Mouse (Mus musculus) lung, postnatal 0 days (tissue): ENCODE data around the gene Atf6. TPM values are rescaled to one million over a fixed set of nuclear protein-coding genes. Genes with fewer than 3 reads are reported as not detected.

Source experiments
- ATAC-seq: fragments of 200-750 bp; cut with Nextera tagmentation; 2 replicates; pipeline ENCODE4 v1.8.0; 2017; ENCODE audit warnings: moderate library complexity
- DNase-seq: peaks from one replicate; pipeline ENCODE4 v3.0.0-alpha.2; 2016; ENCODE audit warnings: low spot score
- H3K27ac ChIP-seq: fragments of 300-500 bp; sonication (generic); 2 replicates; pipeline ENCODE4 v1.5.1; 2014; ENCODE audit warnings: antibody characterized with exemption, mild to moderate bottlenecking, low read length, mixed read lengths
- H3K27me3 ChIP-seq: fragments of 300-500 bp; sonication (generic); replicated peaks from 2 replicates; pipeline ENCODE4 v1.6.1; 2014; ENCODE audit warnings: low read length, mixed read lengths; ENCODE audit not compliant: insufficient read depth
- H3K36me3 ChIP-seq: fragments of 300-500 bp; sonication (generic); 2 replicates; pipeline ENCODE4 v1.6.1; 2014; ENCODE audit warnings: low read length, mixed read lengths; ENCODE audit not compliant: insufficient read depth
- H3K4me1 ChIP-seq: fragments of 300-500 bp; sonication (generic); 2 replicates; pipeline ENCODE4 v1.6.1; 2014; ENCODE audit warnings: antibody characterized with exemption, low read depth, low read length, mixed read lengths; ENCODE audit not compliant: insufficient read depth
- H3K4me2 ChIP-seq: fragments of 300-500 bp; sonication (generic); replicated peaks from 2 replicates; pipeline ENCODE4 v1.6.1; 2014; ENCODE audit warnings: low read depth, mild to moderate bottlenecking, low read length, moderate library complexity, mixed read lengths
- H3K4me3 ChIP-seq: fragments of 300-500 bp; sonication (generic); 2 replicates; pipeline ENCODE4 v1.5.1; 2014; ENCODE audit warnings: low read depth, low read length
- H3K9ac ChIP-seq: fragments of 300-500 bp; sonication (generic); replicated peaks from 2 replicates; pipeline ENCODE4 v1.6.1; 2014; ENCODE audit warnings: low read depth, mild to moderate bottlenecking
- H3K9me3 ChIP-seq: fragments of 300-500 bp; sonication (generic); 2 replicates; pipeline ENCODE4 v1.6.1; 2016; ENCODE audit warnings: low read length, mixed read lengths
- CTCF ChIP-seq: IDR thresholded peaks from 2 replicates; pipeline ENCODE4 v1.5.1; 2016; ENCODE audit warnings: antibody characterized with exemption, mild to moderate bottlenecking
- EP300 ChIP-seq: IDR thresholded peaks from 2 replicates; pipeline ENCODE4 v1.6.1; 2016; ENCODE audit warnings: antibody characterized with exemption, mild to moderate bottlenecking, control low read depth
- WGBS: fragments of 180-500 bp; shearing (Covaris S2); extraction: QIAGEN DNeasy Blood & Tissue Kit; methylation state at CpG from one replicate; pipeline ENCODE4 v1.1.7; 2014; 5-methylcytosine and 5-hydroxymethylcytosine counted together
- polyA plus RNA-seq: library from polyadenylated mRNA; unstranded; fragments of >200 nt; fragmentation: Nextera tagmentation; extraction: Ambion mirVana; gene quantifications from 2 replicates; pipeline ENCODE4 v1.2.1, GENCODE M21; 2015

Atf6 gene
- polyA plus RNA-seq, 1 experiment from 2014 or later, result 11.0 TPM

- Histone ChIP-seq H3K9me3 (no peaks in the 10 kb centered on the region), H3K27me3 (no peaks in the 10 kb centered on the region), H3K27ac (no peak overlapping the region), H3K4me1 (no peaks in the 10 kb centered on the region), H3K9ac (no peak overlapping the region), H3K36me3 (no peaks in the 10 kb centered on the region), H3K4me3 (no peak overlapping the region), H3K4me2 (no peak overlapping the region)
- DNase-seq (peak; percentile 45), ATAC-seq (no peak)
- WGBS, result 62% methylated on average over 6 of the region's 6 CpGs
- TF ChIP-seq EP300 (no peak), CTCF (no peak)
Observed at GRCm38 (mm10) chr1:170702958-170703357, 164.6 kb downstream of the Atf6 start.

- Histone ChIP-seq H3K4me1 (no peaks in the 10 kb centered on the region), H3K27me3 (no peaks in the 10 kb centered on the region), H3K36me3 (no peaks in the 10 kb centered on the region), H3K9me3 (no peaks in the 10 kb centered on the region), H3K27ac (no peak overlapping the region), H3K4me3 (no peak overlapping the region), H3K9ac (no peak overlapping the region), H3K4me2 (no peak overlapping the region)
- 81% methylated on average over 2 of the region's 2 CpGs for whole genome bisulfite sequencing
- DNase-seq, result no peak
- no peak for TF ChIP-seq EP300
- no peak for TF ChIP-seq CTCF
- no peak for ATAC-seq
Observed at GRCm38 (mm10) chr1:170702263-170702662, 165.3 kb downstream of the Atf6 start.

GRCm38 (mm10) chr1:170701582-170701981 lies 166.0 kb downstream of the Atf6 start:
- H3K27me3 ChIP-seq, result no peaks in the 10 kb centered on the region
- ATAC-seq, result no peak
- no peak overlapping the region for H3K9ac ChIP-seq
- H3K9me3 ChIP-seq, result no peaks in the 10 kb centered on the region
- H3K36me3 ChIP-seq, result no peaks in the 10 kb centered on the region
- no peak overlapping the region for H3K27ac ChIP-seq
- TF ChIP-seq CTCF, result no peak
- no peak for TF ChIP-seq EP300
- DNase-seq, result no peak
- H3K4me2 ChIP-seq, result no peak overlapping the region
- WGBS, result 71% methylated on average over 8 of the region's 8 CpGs
- H3K4me1 ChIP-seq, result no peaks in the 10 kb centered on the region
- no peak overlapping the region for H3K4me3 ChIP-seq

GRCm38 (mm10) chr1:170701178-170701577 lies 166.4 kb downstream of the Atf6 start:
- Histone ChIP-seq H3K4me1 (no peaks in the 10 kb centered on the region), H3K4me3 (no peak overlapping the region), H3K4me2 (no peak overlapping the region), H3K27ac (no peak overlapping the region), H3K36me3 (no peaks in the 10 kb centered on the region), H3K9ac (no peak overlapping the region), H3K9me3 (no peaks in the 10 kb centered on the region), H3K27me3 (no peaks in the 10 kb centered on the region)
- DNase-seq, result no peak
- no peak for ATAC-seq
- WGBS, result 61% methylated on average over 3 of the region's 3 CpGs
- TF ChIP-seq EP300, result no peak
- TF ChIP-seq CTCF, result no peak

GRCm38 (mm10) chr1:170700496-170701027 lies 167.0 kb downstream of the Atf6 start:
- no peak for ATAC-seq
- H3K27ac ChIP-seq, result no peak overlapping the region
- no peak overlapping the region for H3K4me3 ChIP-seq
- H3K9me3 ChIP-seq, result no peaks in the 10 kb centered on the region
- 87% methylated on average over 3 of the region's 3 CpGs for WGBS
- H3K4me2 ChIP-seq, result no peak overlapping the region
- TF ChIP-seq EP300 (no peak), CTCF (no peak)
- no peaks in the 10 kb centered on the region for H3K4me1 ChIP-seq
- H3K27me3 ChIP-seq, result no peaks in the 10 kb centered on the region
- DNase-seq, result no peak
- H3K9ac ChIP-seq, result no peak overlapping the region
- H3K36me3 ChIP-seq, result no peaks in the 10 kb centered on the region

GRCm38 (mm10) chr1:170699553-170699952 lies 168.0 kb downstream of the Atf6 start:
- Histone ChIP-seq H3K9ac (no peak overlapping the region), H3K4me1 (peaks cover 3% of the 10 kb centered on the region; the same call in 1 of the 2 replicates), H3K27ac (no peak overlapping the region), H3K27me3 (no peaks in the 10 kb centered on the region), H3K4me2 (no peak overlapping the region), H3K9me3 (no peaks in the 10 kb centered on the region), H3K36me3 (no peaks in the 10 kb centered on the region), H3K4me3 (no peak overlapping the region)
- DNase-seq, result peak; percentile 64
- ATAC-seq, result peak; percentile 69
- WGBS, result 64% methylated on average over 9 of the region's 9 CpGs
- TF ChIP-seq CTCF (no peak), EP300 (peak; percentile 46; the same call in 1 of the 2 replicates)

GRCm38 (mm10) chr1:170698771-170699170 lies 168.8 kb downstream of the Atf6 start:
- TF ChIP-seq CTCF (no peak), EP300 (no peak)
- no peak overlapping the region for H3K9ac ChIP-seq
- DNase-seq (peak; percentile 26), ATAC-seq (peak; percentile 3; the same call in 1 of the 2 replicates)
- no peaks in the 10 kb centered on the region for H3K36me3 ChIP-seq
- H3K27me3 ChIP-seq, result no peaks in the 10 kb centered on the region
- H3K9me3 ChIP-seq, result no peaks in the 10 kb centered on the region
- H3K4me2 ChIP-seq, result no peak overlapping the region
- H3K27ac ChIP-seq, result peak overlapping the region; percentile 8; the same call in 1 of the 2 replicates
- no peak overlapping the region for H3K4me3 ChIP-seq
- H3K4me1 ChIP-seq, result peaks cover 3% of the 10 kb centered on the region; the same call in 1 of the 2 replicates
- 41% methylated on average over 3 of the region's 3 CpGs for WGBS
